Mouse (Mus musculus) Patski (cell line): ENCODE measurements around the gene Endov. TPM values are rescaled to one million over a fixed set of nuclear protein-coding genes. Genes with fewer than 3 reads are reported as not detected.

Experiments
- ATAC-seq: fragments of 100-300 bp; one replicate; pipeline ENCODE4 v1.8.0; 2021
- CTCF ChIA-PET: fragments of 350-600 bp; sonication (Branson Sonifier 250); formaldehyde crosslinking; loops from one replicate; lab custom pipeline; 2022; ENCODE audit warnings: inconsistent platforms; lab: Charles Lee
- POLR2A ChIA-PET: fragments of 350-600 bp; sonication (Branson Sonifier 250); formaldehyde crosslinking; loops from one replicate; lab custom pipeline; 2022; ENCODE audit warnings: antibody characterized with exemption, inconsistent platforms; lab: Charles Lee
- DNase-seq: peaks from one replicate; pipeline ENCODE4 v3.0.0-alpha.2; 2011; ENCODE audit warnings: low read depth, low spot score
- H3K27me3 ChIP-seq: fragments of 371-371 bp; one replicate; pipeline ENCODE4 v1.5.1; 2021
- CTCF ChIP-seq: fragments of 100-300 bp; IDR thresholded peaks from one replicate; pipeline ENCODE4 v1.5.1; 2021
- in situ Hi-C: fragments of 300-500 bp; cut with MboI; formaldehyde crosslinking; loops from 3 replicates; pipeline ENCODE4 v1.11.1; 2018; ENCODE audit warnings: low pct_unique_long_range_greater_than_20kb, mixed read lengths
- polyA plus RNA-seq: library from polyadenylated mRNA; unstranded; gene quantifications from one replicate; pipeline ENCODE4 v1.2.3, GENCODE M21; 2021

Gene Endov
- polyA plus RNA-seq, 1 experiment from 2014 or later, result 19.6 TPM

GRCm38 (mm10) chr11:119532460-119532859 is 41.3 kb downstream of the Endov start:
- DNase-seq (no peak), ATAC-seq (no peak)
- H3K27me3 ChIP-seq, result peaks cover 19% of the 10 kb centered on the region
- POLR2A ChIA-PET, result no interaction called here
- no peak for TF ChIP-seq CTCF
- CTCF ChIA-PET, result no interaction called here
- in situ Hi-C loops, result no loop called here

- in situ Hi-C loops, result no loop called here
- CTCF ChIA-PET, result interaction anchor here (1.6 kb wide), 1 partner anchor 12 kb away, joined by 4 read pairs; no protein-coding TSS in a partner anchor
- DNase-seq (no peak), ATAC-seq (no peak)
- no peak for TF ChIP-seq CTCF
- peaks cover 21% of the 10 kb centered on the region for H3K27me3 ChIP-seq
- POLR2A ChIA-PET, result no interaction called here
Observed at GRCm38 (mm10) chr11:119533745-119534144, 42.6 kb downstream of the Endov start.

GRCm38 (mm10) chr11:119539944-119540343 is 48.8 kb downstream of the Endov start:
- ChIA-PET POLR2A (no interaction called here), CTCF (no interaction called here)
- no peak for TF ChIP-seq CTCF
- in situ Hi-C loops, result no loop called here
- DNase-seq (no peak), ATAC-seq (no peak)
- H3K27me3 ChIP-seq, result peaks cover 54% of the 10 kb centered on the region

- no peak for TF ChIP-seq CTCF
- in situ Hi-C loops, result no loop called here
- ATAC-seq (no peak), DNase-seq (no peak)
- POLR2A ChIA-PET, result no interaction called here
- CTCF ChIA-PET, result no interaction called here
- peaks cover 60% of the 10 kb centered on the region for H3K27me3 ChIP-seq
Observed at GRCm38 (mm10) chr11:119540560-119540959, 49.4 kb downstream of the Endov start.

GRCm38 (mm10) chr11:119541082-119541481 is 49.9 kb downstream of the Endov start:
- peaks cover 63% of the 10 kb centered on the region for H3K27me3 ChIP-seq
- no peak for DNase-seq
- TF ChIP-seq CTCF, result no peak
- in situ Hi-C loops, result no loop called here
- ChIA-PET POLR2A (no interaction called here), CTCF (no interaction called here)
- no peak for ATAC-seq

GRCm38 (mm10) chr11:119542371-119542770 is 51.2 kb downstream of the Endov start:
- TF ChIP-seq CTCF, result no peak
- ATAC-seq (no peak), DNase-seq (no peak)
- ChIA-PET POLR2A (no interaction called here), CTCF (interaction anchor here (0.8 kb wide), 1 partner anchor 36 kb away, joined by 4 read pairs; no protein-coding TSS in a partner anchor)
- in situ Hi-C loops, result no loop called here
- peaks cover 76% of the 10 kb centered on the region for H3K27me3 ChIP-seq

GRCm38 (mm10) chr11:119542886-119543285 is 51.7 kb downstream of the Endov start:
- ChIA-PET POLR2A (no interaction called here), CTCF (interaction anchor here (0.8 kb wide), 1 partner anchor 35 kb away, joined by 4 read pairs; no protein-coding TSS in a partner anchor)
- TF ChIP-seq CTCF, result no peak
- ATAC-seq (no peak), DNase-seq (no peak)
- peaks cover 77% of the 10 kb centered on the region for H3K27me3 ChIP-seq
- in situ Hi-C loops, result no loop called here

- H3K27me3 ChIP-seq, result peaks cover 84% of the 10 kb centered on the region
- CTCF ChIA-PET, result no interaction called here
- in situ Hi-C loops, result no loop called here
- POLR2A ChIA-PET, result no interaction called here
- ATAC-seq (no peak), DNase-seq (no peak)
- no peak for TF ChIP-seq CTCF
Observed at GRCm38 (mm10) chr11:119543816-119544517, 52.8 kb downstream of the Endov start.

GRCm38 (mm10) chr11:119544518-119545105 is 53.5 kb downstream of the Endov start:
- in situ Hi-C loops, result no loop called here
- no peak for TF ChIP-seq CTCF
- POLR2A ChIA-PET, result no interaction called here
- peaks cover 83% of the 10 kb centered on the region for H3K27me3 ChIP-seq
- CTCF ChIA-PET, result no interaction called here
- ATAC-seq, result no peak
- DNase-seq, result no peak

- no peak for ATAC-seq
- CTCF ChIA-PET, result interaction anchor here (0.7 to 1.3 kb wide), 2 partner anchors 11 to 12 kb away, joined by 3 to 4 read pairs; no protein-coding TSS in a partner anchor
- peaks cover 77% of the 10 kb centered on the region for H3K27me3 ChIP-seq
Observed at GRCm38 (mm10) chr11:119545281-119545680, 54.1 kb downstream of the Endov start.

More at GRCm38 (mm10) chr11:119545281-119545680, 54.1 kb downstream of the Endov start:
- in situ Hi-C loops, result no loop called here
- no peak for DNase-seq
- no peak for TF ChIP-seq CTCF
- POLR2A ChIA-PET, result no interaction called here
